Mouse (Mus musculus) lung, postnatal 0 days (tissue): ENCODE results near the gene Gm8127.
"Not testable (repeated sequence)": the region's sequence is repeated elsewhere in the genome, so short reads cannot be mapped to it uniquely, and the experiment has no call there.

Experiments used
- CTCF ChIP-seq: IDR thresholded peaks from 2 replicates; pipeline ENCODE4 v1.5.1; 2016; ENCODE audit warnings: antibody characterized with exemption, mild to moderate bottlenecking
- EP300 ChIP-seq: IDR thresholded peaks from 2 replicates; pipeline ENCODE4 v1.6.1; 2016; ENCODE audit warnings: antibody characterized with exemption, mild to moderate bottlenecking, control low read depth

DNA sequence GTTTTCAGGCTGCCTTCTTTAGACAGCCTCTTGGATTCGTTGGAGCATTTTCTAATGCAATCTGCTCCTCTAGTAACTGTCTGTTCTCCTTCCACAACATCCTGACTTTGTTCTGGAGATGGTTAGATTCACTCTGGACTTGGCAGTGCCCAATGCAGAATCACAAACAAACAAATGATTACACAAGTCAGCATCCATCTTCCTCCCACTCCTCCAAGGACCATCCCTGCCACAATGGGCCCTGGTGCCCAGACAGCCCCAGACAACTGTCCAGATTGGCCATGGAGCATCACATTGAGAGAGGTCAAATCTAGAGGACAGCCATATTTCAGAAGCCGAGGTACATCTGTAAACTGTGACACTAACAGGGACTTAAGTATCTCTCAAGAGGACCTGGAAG lies 16.2 kb downstream of the Gm8127 start:
- not testable (repeated sequence) for TF ChIP-seq CTCF, EP300
